Mouse (Mus musculus) forebrain, embryonic 15.5 days (tissue): ENCODE data around the gene Arf4. TPM values are rescaled to one million over a fixed set of nuclear protein-coding genes. Genes with fewer than 3 reads are reported as not detected.

Experiments used
- ATAC-seq: fragments of 200-750 bp; cut with Nextera tagmentation; replicated peaks from 2 replicates; pipeline ENCODE4 v1.8.0; 2017; ENCODE audit warnings: mild to moderate bottlenecking, moderate TSS enrichment, moderate library complexity
- H3K27ac ChIP-seq: fragments of 300-500 bp; sonication (generic); replicated peaks from 2 replicates; pipeline ENCODE4 v1.5.1; 2015; ENCODE audit warnings: mild to moderate bottlenecking, inconsistent platforms
- H3K27me3 ChIP-seq: fragments of 300-500 bp; sonication (generic); 2 replicates; pipeline ENCODE4 v1.6.1; 2015; ENCODE audit warnings: inconsistent platforms
- H3K36me3 ChIP-seq: fragments of 300-500 bp; sonication (generic); 2 replicates; pipeline ENCODE4 v1.6.1; 2015; ENCODE audit warnings: mild to moderate bottlenecking, inconsistent platforms
- H3K4me1 ChIP-seq: fragments of 300-500 bp; sonication (generic); 2 replicates; pipeline ENCODE4 v1.6.1; 2015; ENCODE audit warnings: inconsistent platforms
- H3K4me2 ChIP-seq: fragments of 300-500 bp; sonication (generic); replicated peaks from 2 replicates; pipeline ENCODE4 v1.6.1; 2015; ENCODE audit warnings: mild to moderate bottlenecking, inconsistent platforms
- H3K4me3 ChIP-seq: fragments of 300-500 bp; sonication (generic); 2 replicates; pipeline ENCODE4 v1.5.1; 2015; ENCODE audit warnings: mild to moderate bottlenecking, inconsistent platforms
- H3K9ac ChIP-seq: fragments of 300-500 bp; sonication (generic); replicated peaks from 2 replicates; pipeline ENCODE4 v1.6.1; 2015; ENCODE audit warnings: mild to moderate bottlenecking, inconsistent platforms
- H3K9me3 ChIP-seq: fragments of 300-500 bp; sonication (generic); 2 replicates; pipeline ENCODE4 v1.6.1; 2016; ENCODE audit warnings: inconsistent platforms
- WGBS: fragments of 180-500 bp; shearing (Covaris S2); methylation state at CpG from one replicate; pipeline ENCODE4 v1.1.7; 2015; ENCODE audit warnings: mixed read lengths; 5-methylcytosine and 5-hydroxymethylcytosine counted together
- polyA plus RNA-seq: library from polyadenylated mRNA; unstranded; fragments of >200 nt; fragmentation: Nextera tagmentation; extraction: Ambion mirVana; gene quantifications from 2 replicates; pipeline ENCODE4 v1.2.1, GENCODE M21; 2015

The Arf4 gene
- polyA plus RNA-seq = 630 and 640 TPM in 2 replicates

- H3K27me3 ChIP-seq = no peaks in the 10 kb centered on the region
- peak within 1 kb of the TSS; percentile 76 for H3K9ac ChIP-seq
- peak within 1 kb of the TSS; percentile 94 for H3K27ac ChIP-seq
- H3K36me3 ChIP-seq = no peaks in the 10 kb centered on the region
- H3K4me1 ChIP-seq = peaks cover 30% of the 10 kb centered on the region
- peak; percentile 99 for ATAC-seq
- WGBS = under 1% methylated on average over 78 of the region's 83 CpGs
- peak within 1 kb of the TSS; percentile 79 for H3K4me2 ChIP-seq
- peak within 1 kb of the TSS; percentile 80 for H3K4me3 ChIP-seq
- no peaks in the 10 kb centered on the region for H3K9me3 ChIP-seq
Observed at GRCm38 (mm10) chr14:26637851-26638707, at the start of gene Arf4. Gene Arf4 (plus strand): TSS chr14:26638074.

GRCm38 (mm10) chr14:26591353-26591752 is 46.5 kb upstream of the Arf4 start:
- no peak overlapping the region for H3K4me3 ChIP-seq
- no peaks in the 10 kb centered on the region for H3K9me3 ChIP-seq
- no peak overlapping the region for H3K9ac ChIP-seq
- no peak overlapping the region for H3K4me2 ChIP-seq
- no peaks in the 10 kb centered on the region for H3K4me1 ChIP-seq
- ATAC-seq = no peak
- no peaks in the 10 kb centered on the region for H3K27me3 ChIP-seq
- no peak overlapping the region for H3K27ac ChIP-seq
- H3K36me3 ChIP-seq = 0 out of 2 replicates have a peak, but pooled peaks cover 2% of the 10 kb centered on the region

- Histone ChIP-seq H3K36me3 (peaks cover 18% of the 10 kb centered on the region), H3K4me2 (no peak overlapping the region), H3K9me3 (no peaks in the 10 kb centered on the region), H3K9ac (no peak overlapping the region), H3K27me3 (no peaks in the 10 kb centered on the region), H3K4me3 (no peak overlapping the region), H3K27ac (no peak overlapping the region), H3K4me1 (no peaks in the 10 kb centered on the region)
- 43% methylated on average over 2 of the region's 2 CpGs for WGBS
- no peak for ATAC-seq
Observed at GRCm38 (mm10) chr14:26593281-26593895, 44.5 kb upstream of the Arf4 start.

- WGBS = 94% methylated on average over 7 of the region's 7 CpGs
Observed at GRCm38 (mm10) chr14:26595167-26595566, 42.7 kb upstream of the Arf4 start.

GRCm38 (mm10) chr14:26595695-26596365 is 42.0 kb upstream of the Arf4 start:
- WGBS = 95% methylated on average over 5 of the region's 5 CpGs
- Histone ChIP-seq H3K4me1 (no peaks in the 10 kb centered on the region), H3K27me3 (no peaks in the 10 kb centered on the region), H3K4me2 (no peak overlapping the region), H3K27ac (no peak overlapping the region), H3K36me3 (peaks cover 31% of the 10 kb centered on the region), H3K9ac (no peak overlapping the region), H3K4me3 (no peak overlapping the region), H3K9me3 (no peaks in the 10 kb centered on the region)
- no peak for ATAC-seq

More at GRCm38 (mm10) chr14:26595167-26595566, 42.7 kb upstream of the Arf4 start:
- ATAC-seq = no peak
- Histone ChIP-seq H3K9me3 (no peaks in the 10 kb centered on the region), H3K27me3 (no peaks in the 10 kb centered on the region), H3K27ac (no peak overlapping the region), H3K4me2 (no peak overlapping the region), H3K4me3 (no peak overlapping the region), H3K9ac (no peak overlapping the region), H3K4me1 (no peaks in the 10 kb centered on the region), H3K36me3 (peaks cover 31% of the 10 kb centered on the region)

GRCm38 (mm10) chr14:26605354-26605753 is 32.5 kb upstream of the Arf4 start:
- no peak overlapping the region for H3K4me2 ChIP-seq
- H3K36me3 ChIP-seq = peaks cover 53% of the 10 kb centered on the region
- 64% methylated on average over 4 of the region's 4 CpGs for WGBS
- H3K27me3 ChIP-seq = no peaks in the 10 kb centered on the region
- no peaks in the 10 kb centered on the region for H3K9me3 ChIP-seq
- no peak for ATAC-seq
- H3K27ac ChIP-seq = no peak overlapping the region
- no peak overlapping the region for H3K4me3 ChIP-seq
- no peaks in the 10 kb centered on the region for H3K4me1 ChIP-seq
- H3K9ac ChIP-seq = no peak overlapping the region

GRCm38 (mm10) chr14:26609674-26610073 is 28.2 kb upstream of the Arf4 start:
- H3K9me3 ChIP-seq = no peaks in the 10 kb centered on the region
- no peak overlapping the region for H3K4me3 ChIP-seq
- H3K4me2 ChIP-seq = no peak overlapping the region
- WGBS = 91% methylated on average over 1 of the region's 1 CpGs
- no peaks in the 10 kb centered on the region for H3K27me3 ChIP-seq
- ATAC-seq = no peak
- no peak overlapping the region for H3K9ac ChIP-seq
- H3K27ac ChIP-seq = no peak overlapping the region
- peaks cover 76% of the 10 kb centered on the region for H3K36me3 ChIP-seq
- H3K4me1 ChIP-seq = no peaks in the 10 kb centered on the region

- no peak overlapping the region for H3K9ac ChIP-seq
- H3K4me3 ChIP-seq = no peak overlapping the region
- no peaks in the 10 kb centered on the region for H3K4me1 ChIP-seq
- H3K27ac ChIP-seq = no peak overlapping the region
- no peaks in the 10 kb centered on the region for H3K9me3 ChIP-seq
- no peak overlapping the region for H3K4me2 ChIP-seq
- no peak for ATAC-seq
- WGBS = 94% methylated on average over 4 of the region's 4 CpGs
- no peaks in the 10 kb centered on the region for H3K27me3 ChIP-seq
- H3K36me3 ChIP-seq = peaks cover 69% of the 10 kb centered on the region
Observed at GRCm38 (mm10) chr14:26610689-26611088, 27.2 kb upstream of the Arf4 start.

GRCm38 (mm10) chr14:26625301-26625700 is 12.6 kb upstream of the Arf4 start:
- H3K4me1 ChIP-seq = no peaks in the 10 kb centered on the region
- ATAC-seq = no peak
- 95% methylated on average over 4 of the region's 4 CpGs for WGBS
- no peak overlapping the region for H3K4me3 ChIP-seq
- H3K27me3 ChIP-seq = no peaks in the 10 kb centered on the region
- H3K9ac ChIP-seq = no peak overlapping the region
- no peaks in the 10 kb centered on the region for H3K9me3 ChIP-seq
- peaks cover 92% of the 10 kb centered on the region for H3K36me3 ChIP-seq
- no peak overlapping the region for H3K27ac ChIP-seq
- no peak overlapping the region for H3K4me2 ChIP-seq

- no peaks in the 10 kb centered on the region for H3K9me3 ChIP-seq
- ATAC-seq = no peak
- WGBS = 96% methylated on average over 5 of the region's 5 CpGs
- H3K4me2 ChIP-seq = no peak overlapping the region
- H3K9ac ChIP-seq = no peak overlapping the region
- no peak overlapping the region for H3K4me3 ChIP-seq
- H3K27ac ChIP-seq = no peak overlapping the region
- peaks cover 87% of the 10 kb centered on the region for H3K36me3 ChIP-seq
- no peaks in the 10 kb centered on the region for H3K27me3 ChIP-seq
- H3K4me1 ChIP-seq = no peaks in the 10 kb centered on the region
Observed at GRCm38 (mm10) chr14:26626605-26627140, 11.2 kb upstream of the Arf4 start.

GRCm38 (mm10) chr14:26637025-26637850 is 636 bp upstream of the Arf4 start:
- Histone ChIP-seq H3K4me3 (peak overlapping the region; percentile 80), H3K27ac (peak overlapping the region; percentile 94), H3K27me3 (no peaks in the 10 kb centered on the region), H3K4me1 (peaks cover 28% of the 10 kb centered on the region), H3K4me2 (peak overlapping the region; percentile 52), H3K36me3 (peaks cover 5% of the 10 kb centered on the region), H3K9ac (peak overlapping the region; percentile 50), H3K9me3 (no peaks in the 10 kb centered on the region)
- ATAC-seq = peak; percentile 39
- 26% methylated on average over 17 of the region's 17 CpGs for WGBS
